Mouse (Mus musculus) liver, embryonic 14.5 days (tissue): ENCODE data around the gene Dvl1.

Experiments
- CTCF ChIP-seq: IDR thresholded peaks from 2 replicates; pipeline ENCODE4 v1.5.1; 2016; ENCODE audit warnings: antibody characterized with exemption, low read depth, control low read depth
- EP300 ChIP-seq: IDR thresholded peaks from 2 replicates; pipeline ENCODE4 v1.6.1; 2016; ENCODE audit warnings: antibody characterized with exemption, low read depth

DNA sequence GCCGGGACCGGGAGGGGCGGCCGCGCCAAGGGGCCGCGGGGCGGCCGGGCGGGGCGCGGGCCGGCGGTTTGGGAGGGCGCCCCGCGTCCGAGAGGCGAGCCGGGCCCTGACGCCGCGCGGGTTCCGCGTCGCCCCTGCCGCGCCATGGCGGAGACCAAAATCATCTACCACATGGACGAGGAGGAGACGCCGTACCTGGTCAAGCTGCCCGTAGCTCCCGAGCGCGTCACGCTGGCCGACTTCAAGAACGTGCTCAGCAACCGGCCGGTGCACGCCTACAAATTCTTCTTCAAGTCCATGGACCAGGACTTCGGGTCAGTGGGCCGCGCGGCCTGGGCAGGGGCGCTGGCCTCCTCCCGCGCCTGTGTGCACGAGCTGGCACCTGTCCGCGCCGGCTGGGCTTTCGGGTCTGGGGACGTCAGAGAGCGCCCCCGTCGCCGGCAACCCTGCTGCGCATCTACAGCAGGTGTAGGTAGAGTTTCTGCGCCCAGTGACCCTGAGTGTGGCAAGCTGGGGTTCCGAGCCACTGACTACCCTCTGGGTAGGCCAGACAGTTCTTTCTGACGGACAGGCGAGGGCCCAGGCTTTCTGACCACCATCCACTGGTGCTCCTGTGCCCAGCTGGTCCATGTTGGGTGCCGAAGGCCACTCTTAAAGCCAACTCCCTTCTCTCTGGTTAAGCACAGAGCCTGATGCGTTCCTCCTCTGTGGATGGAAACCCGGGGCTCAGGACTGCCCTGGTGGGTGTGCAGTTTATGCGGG is 570 bp downstream of the Dvl1 start:
- TF ChIP-seq CTCF (no peak; the same call in 1 of the 2 replicates), EP300 (no peak)
